In genomic region chr15:59174246-59174751, GRCm38 (mm10) we compare ENCODE assay signal across 8 mouse cellular contexts.
DNase-seq lines count a peak whose midpoint lies in the region; ATAC-seq and TF ChIP-seq lines count a peak whose summit lies in the region.
"Had no signal": no experiment of that assay in that cellular context is flagged by ENCODE, and none has a peak within 500 bp of the region (broad histone marks: within the 10 kb centered on the region; RNA-seq: fewer than 3 reads in every experiment).

No protein-coding gene starts in this region.

- peaks cover 16 to 38% of the 10 kb centered on the region in 2 experiments for H3K4me1 ChIP-seq in heart, embryonic 14.5 days (ENCODE audit: control insufficient read depth in 2 of 2, insufficient read depth in 2 of 2, low read length in 2 of 2)
- H3K4me1 ChIP-seq in lung, embryonic 16.5 days (replicated peaks; ENCODE audit: control insufficient read depth, insufficient read depth, low read length) = peaks cover 26% of the 10 kb centered on the region
- peaks cover 10% of the 10 kb centered on the region for H3K4me1 ChIP-seq in thymus, adult 2 months (replicated peaks; ENCODE audit: control insufficient read depth, insufficient read depth, low read length)

- no peak for TF ChIP-seq CTCF in thymus, adult 2 months (IDR thresholded peaks at IDR 0.05; ENCODE audit: borderline replicate concordance, control insufficient read depth, extremely low read depth, insufficient read depth, low read length, poor library complexity)

- H3K27me3 ChIP-seq in heart, embryonic 14.5 days (ENCODE audit: control insufficient read depth, insufficient read depth, low read length) = no peaks in the 10 kb centered on the region
- no peaks in the 10 kb centered on the region for H3K27me3 ChIP-seq in lung, embryonic 16.5 days (ENCODE audit: control insufficient read depth, insufficient read depth, low read depth, low read length)
- H3K27me3 ChIP-seq in thymus, adult 2 months (ENCODE audit: control insufficient read depth, insufficient read depth, low read length) = no peaks in the 10 kb centered on the region

- WGBS in heart, embryonic 14.5 days = 18% methylated on average over 7 of the region's 7 CpGs
- 26% methylated on average over 7 of the region's 7 CpGs for WGBS in lung, embryonic 16.5 days
- 31% methylated on average over 7 of the region's 7 CpGs for WGBS in thymus, adult 2 months

- no peak overlapping the region for H3K4me3 ChIP-seq in heart, embryonic 14.5 days (ENCODE audit: control insufficient read depth in 1 of 2, insufficient read depth in 1 of 2, low read depth in 1 of 2, low read length in 2 of 2)
- H3K4me3 ChIP-seq in lung, embryonic 16.5 days (ENCODE audit: low read length) = no peak overlapping the region
- H3K4me3 ChIP-seq in thymus, adult 2 months (ENCODE audit: control insufficient read depth, insufficient read depth, low read length) = no peak overlapping the region
- H3K4me3 ChIP-seq: megakaryocyte, embryonic 14.5 days had no signal

- H3K9me3 ChIP-seq in heart, embryonic 14.5 days (ENCODE audit: control insufficient read depth, low read length) = no peaks in the 10 kb centered on the region
- H3K9me3 ChIP-seq in lung, embryonic 16.5 days (ENCODE audit: control insufficient read depth, low read length) = no peaks in the 10 kb centered on the region

- ATAC-seq in heart, embryonic 14.5 days (ENCODE audit: insufficient number of reproducible peaks, insufficient read depth, low FRiP score, low read depth) = no peak
- ATAC-seq in lung, embryonic 16.5 days (ENCODE audit: low read depth) = peak; percentile 81

- peak overlapping the region; percentile 55 for H3K4me2 ChIP-seq in heart, embryonic 14.5 days (ENCODE audit: low read length)
- no peak overlapping the region for H3K4me2 ChIP-seq in lung, embryonic 16.5 days (ENCODE audit: low read depth, low read length)

- H3K27ac ChIP-seq in heart, embryonic 14.5 days (replicated peaks in 1 of 2; ENCODE audit: control insufficient read depth in 1 of 2, insufficient read depth in 1 of 2, low read depth in 2 of 2, low read length in 2 of 2) = peak overlapping the region; percentile 95 to 97
- peak overlapping the region; percentile 80 for H3K27ac ChIP-seq in lung, embryonic 16.5 days (ENCODE audit: low read length)
- no peak overlapping the region for H3K27ac ChIP-seq in thymus, adult 2 months (ENCODE audit: control insufficient read depth, insufficient read depth, low read length)

- peak overlapping the region; percentile 56 for H3K9ac ChIP-seq in heart, embryonic 14.5 days (ENCODE audit: low read length)
- H3K9ac ChIP-seq in lung, embryonic 16.5 days (ENCODE audit: low read length) = no peak overlapping the region

- TF ChIP-seq POLR2A in thymus, adult 2 months (IDR thresholded peaks at IDR 0.05; ENCODE audit: control insufficient read depth, extremely low read depth, insufficient read depth, low read length, poor library complexity) = no peak

- H3K36me3 ChIP-seq in heart, embryonic 14.5 days (ENCODE audit: control insufficient read depth, insufficient read depth, low read length) = no peaks in the 10 kb centered on the region
- no peaks in the 10 kb centered on the region for H3K36me3 ChIP-seq in lung, embryonic 16.5 days (ENCODE audit: control insufficient read depth, insufficient read depth, low read length)
- no peaks in the 10 kb centered on the region for H3K36me3 ChIP-seq in thymus, adult 2 months (ENCODE audit: control insufficient read depth, insufficient read depth, low read length)

- DNase-seq in CD4-positive helper T cell, adult 2 months (ENCODE audit: low read depth, low spot score) = peak; percentile 33
- DNase-seq in brain, adult 2 months (ENCODE audit: low read depth, low spot score) = peak; percentile 69
- DNase-seq in thymus, adult 2 months = peak; percentile 37
- DNase-seq in ovary, adult 18-20 months (ENCODE audit: low spot score) = no peak
- DNase-seq in testis, postnatal 10 days (ENCODE audit: low spot score) = no peak

Comparison
In these comparisons a context has a peak if more than half of its experiments do, and no peak if none do; other contexts are left out.
1. DNase-seq: peak in CD4-positive helper T cell, adult 2 months (single experiment), brain, adult 2 months (single experiment) and thymus, adult 2 months (single experiment); none in ovary, adult 18-20 months (single experiment) and testis, postnatal 10 days (single experiment).